Mouse (Mus musculus) heart, embryonic 11.5 days (tissue): Measurements from ENCODE around the gene Tab1. TPM values are rescaled to one million over a fixed set of nuclear protein-coding genes. Genes with fewer than 3 reads are reported as not detected.

ENCODE experiments used
- ATAC-seq: fragments of 200-750 bp; cut with Nextera tagmentation; replicated peaks from 2 replicates; pipeline ENCODE4 v1.8.0; 2017; ENCODE audit warnings: moderate library complexity; ENCODE audit not compliant: insufficient number of reproducible peaks, low FRiP score, low TSS enrichment
- H3K27ac ChIP-seq: fragments of 300-500 bp; sonication (generic); 2 replicates; pipeline ENCODE4 v1.5.1; 2014; ENCODE audit warnings: mild to moderate bottlenecking, low read depth, low read length
- H3K27me3 ChIP-seq: fragments of 300-500 bp; sonication (generic); 2 replicates; pipeline ENCODE4 v1.6.1; 2014; ENCODE audit warnings: mild to moderate bottlenecking, low read length, mixed read lengths; ENCODE audit not compliant: control insufficient read depth, insufficient read depth
- H3K36me3 ChIP-seq: fragments of 300-500 bp; sonication (generic); 2 replicates; pipeline ENCODE4 v1.6.1; 2014; ENCODE audit warnings: mild to moderate bottlenecking, low read length, moderate library complexity, mixed read lengths; ENCODE audit not compliant: control insufficient read depth, insufficient read depth
- H3K4me1 ChIP-seq: fragments of 300-500 bp; sonication (generic); 2 replicates; pipeline ENCODE4 v1.6.1; 2014; ENCODE audit warnings: low read length; ENCODE audit not compliant: control insufficient read depth, insufficient read depth
- H3K4me2 ChIP-seq: fragments of 300-500 bp; sonication (generic); 2 replicates; pipeline ENCODE4 v1.6.1; 2014; ENCODE audit warnings: mild to moderate bottlenecking, moderate library complexity
- H3K4me3 ChIP-seq: fragments of 300-500 bp; sonication (generic); 2 replicates; pipeline ENCODE4 v1.5.1; 2014; ENCODE audit warnings: low read depth, low read length
- H3K9ac ChIP-seq: fragments of 300-500 bp; sonication (generic); 2 replicates; pipeline ENCODE4 v1.6.1; 2014; ENCODE audit warnings: mild to moderate bottlenecking, low read depth, low read length, moderate library complexity
- H3K9me3 ChIP-seq: fragments of 300-500 bp; sonication (generic); replicated peaks from 2 replicates; pipeline ENCODE4 v1.6.1; 2016; ENCODE audit warnings: low read length; ENCODE audit not compliant: control insufficient read depth
- WGBS: fragments of 180-500 bp; shearing (Covaris S2); extraction: QIAGEN DNeasy Blood & Tissue Kit; methylation state at CpG from one replicate; pipeline ENCODE4 v1.1.7; 2014; ENCODE audit not compliant: insufficient replicate concordance; 5-methylcytosine and 5-hydroxymethylcytosine counted together
- polyA plus RNA-seq: library from polyadenylated mRNA; unstranded; fragments of >200 nt; fragmentation: Nextera tagmentation; extraction: Ambion mirVana; gene quantifications from 2 replicates; pipeline ENCODE4 v1.2.1, GENCODE M21; 2014

Gene Tab1
- polyA plus RNA-seq, 1 experiment from 2014 or later, result 18.8 TPM

GRCm38 (mm10) chr15:80099477-80099876 lies 33.5 kb upstream of the Tab1 start:
- ATAC-seq, result no peak
- 66% methylated on average over 3 of the region's 3 CpGs for WGBS
- no peak overlapping the region for H3K4me2 ChIP-seq

GRCm38 (mm10) chr15:80100196-80100595 lies 32.7 kb upstream of the Tab1 start:
- no peaks in the 10 kb centered on the region for H3K36me3 ChIP-seq
- no peak overlapping the region for H3K4me2 ChIP-seq
- no peak for ATAC-seq
- no peak overlapping the region for H3K27ac ChIP-seq
- H3K9ac ChIP-seq, result no peak overlapping the region
- peaks cover 5% of the 10 kb centered on the region for H3K27me3 ChIP-seq
- 73% methylated on average over 3 of the region's 3 CpGs for WGBS
- H3K4me1 ChIP-seq, result peaks cover 17% of the 10 kb centered on the region
- H3K9me3 ChIP-seq, result no peaks in the 10 kb centered on the region
- H3K4me3 ChIP-seq, result no peak overlapping the region

More at GRCm38 (mm10) chr15:80099477-80099876, 33.5 kb upstream of the Tab1 start:
- Histone ChIP-seq H3K4me1 (peaks cover 17% of the 10 kb centered on the region), H3K9me3 (no peaks in the 10 kb centered on the region), H3K27me3 (peaks cover 5% of the 10 kb centered on the region), H3K9ac (no peak overlapping the region), H3K4me3 (no peak overlapping the region), H3K27ac (no peak overlapping the region), H3K36me3 (no peaks in the 10 kb centered on the region)

- ATAC-seq, result no peak
- H3K4me2 ChIP-seq, result no peak overlapping the region
- no peak overlapping the region for H3K27ac ChIP-seq
- H3K36me3 ChIP-seq, result no peaks in the 10 kb centered on the region
- H3K4me1 ChIP-seq, result peaks cover 20% of the 10 kb centered on the region
- no peak overlapping the region for H3K4me3 ChIP-seq
- H3K27me3 ChIP-seq, result peaks cover 1% of the 10 kb centered on the region
- no peak overlapping the region for H3K9ac ChIP-seq
- 76% methylated on average over 10 of the region's 10 CpGs for WGBS
- no peaks in the 10 kb centered on the region for H3K9me3 ChIP-seq
Observed at GRCm38 (mm10) chr15:80100871-80101270, 32.1 kb upstream of the Tab1 start.

GRCm38 (mm10) chr15:80101503-80101902 lies 31.4 kb upstream of the Tab1 start:
- Histone ChIP-seq H3K4me1 (peaks cover 20% of the 10 kb centered on the region), H3K9ac (no peak overlapping the region), H3K36me3 (no peaks in the 10 kb centered on the region), H3K9me3 (no peaks in the 10 kb centered on the region), H3K4me3 (no peak overlapping the region), H3K4me2 (no peak overlapping the region), H3K27ac (no peak overlapping the region), H3K27me3 (no peaks in the 10 kb centered on the region; the same call in none of the 2 replicates)
- 70% methylated on average over 6 of the region's 6 CpGs for WGBS
- ATAC-seq, result no peak

DNA sequence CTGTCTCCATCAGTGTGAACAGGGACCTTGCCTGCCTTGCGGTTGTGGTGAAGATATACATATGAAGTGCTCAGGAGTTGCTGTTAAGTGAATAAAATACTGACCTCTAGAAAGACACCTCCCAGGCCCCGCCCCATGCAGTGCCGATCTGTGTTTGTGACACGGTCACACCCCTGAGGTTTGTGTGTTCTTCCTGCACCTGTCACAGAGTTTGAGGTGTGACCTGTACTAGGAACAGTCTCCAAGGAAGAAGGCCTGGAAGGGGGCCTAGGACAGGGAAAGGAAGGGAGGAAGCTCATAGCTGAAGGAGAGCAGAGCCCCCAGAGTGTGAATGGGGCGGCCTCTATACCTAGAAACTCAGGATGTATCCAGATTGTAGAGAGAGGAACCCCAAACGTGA lies 30.4 kb upstream of the Tab1 start:
- no peak for ATAC-seq
- H3K27ac ChIP-seq, result no peak overlapping the region
- H3K4me1 ChIP-seq, result peaks cover 16% of the 10 kb centered on the region
- H3K27me3 ChIP-seq, result no peaks in the 10 kb centered on the region; the same call in 1 of the 2 replicates
- H3K36me3 ChIP-seq, result no peaks in the 10 kb centered on the region
- 78% methylated on average over 6 of the region's 6 CpGs for WGBS
- H3K9me3 ChIP-seq, result no peaks in the 10 kb centered on the region
- no peak overlapping the region for H3K9ac ChIP-seq
- H3K4me2 ChIP-seq, result no peak overlapping the region
- H3K4me3 ChIP-seq, result no peak overlapping the region

GRCm38 (mm10) chr15:80105490-80106410 lies 27.2 kb upstream of the Tab1 start:
- Histone ChIP-seq H3K9me3 (no peaks in the 10 kb centered on the region), H3K4me2 (no peak overlapping the region), H3K36me3 (no peaks in the 10 kb centered on the region), H3K27me3 (no peaks in the 10 kb centered on the region), H3K9ac (no peak overlapping the region), H3K4me1 (peaks cover 4% of the 10 kb centered on the region; the same call in 1 of the 2 replicates), H3K4me3 (no peak overlapping the region), H3K27ac (0 out of 2 replicates have a peak overlapping the region, but pooled peaks have one; percentile 25)
- WGBS, result 54% methylated on average over 12 of the region's 12 CpGs
- no peak for ATAC-seq

DNA sequence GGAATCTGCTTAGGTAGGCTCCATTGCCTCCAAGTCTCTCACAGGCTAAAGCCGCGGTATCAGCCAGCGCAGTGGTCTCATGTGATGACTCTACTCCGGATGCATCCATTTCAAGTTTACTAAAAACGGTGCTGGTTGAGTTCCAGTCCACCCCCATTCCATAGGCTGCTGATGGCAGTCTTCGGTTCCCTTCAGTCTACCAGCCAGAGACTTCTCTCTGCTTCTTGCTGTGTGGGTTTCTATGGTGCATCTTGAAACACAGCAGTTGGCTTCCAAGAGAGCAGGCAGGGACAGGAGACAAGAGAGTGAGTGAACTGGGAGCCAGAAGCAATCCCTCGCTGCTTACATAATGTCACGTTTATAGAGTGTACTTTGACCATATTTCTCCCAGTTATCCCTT lies 25.8 kb upstream of the Tab1 start:
- H3K27me3 ChIP-seq, result no peaks in the 10 kb centered on the region
- WGBS, result 90% methylated on average over 8 of the region's 8 CpGs
- H3K4me2 ChIP-seq, result no peak overlapping the region
- no peak overlapping the region for H3K9ac ChIP-seq
- ATAC-seq, result no peak
- H3K4me3 ChIP-seq, result no peak overlapping the region
- H3K9me3 ChIP-seq, result no peaks in the 10 kb centered on the region
- H3K27ac ChIP-seq, result no peak overlapping the region
- no peaks in the 10 kb centered on the region for H3K36me3 ChIP-seq
- peaks cover 4% of the 10 kb centered on the region; the same call in 1 of the 2 replicates for H3K4me1 ChIP-seq

DNA sequence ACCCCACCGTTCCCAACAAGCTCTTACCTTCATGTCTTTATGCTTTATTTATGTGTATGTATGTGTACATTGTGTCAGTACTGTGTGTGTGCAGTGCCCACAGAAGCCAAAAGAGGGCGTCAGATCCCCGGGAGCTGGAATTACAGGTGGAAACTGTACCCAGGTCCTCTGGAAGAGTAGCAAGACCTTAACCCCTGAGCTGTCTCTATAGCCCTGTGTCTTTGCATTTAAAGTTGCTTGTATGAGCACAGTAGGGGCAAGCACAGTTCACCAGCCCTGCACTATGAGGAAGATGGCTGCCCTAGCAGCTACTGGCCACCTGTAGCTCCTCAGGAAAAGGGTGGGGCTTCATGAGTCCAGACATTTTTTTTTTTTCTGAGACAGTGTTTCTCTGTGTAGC lies 25.4 kb upstream of the Tab1 start:
- ATAC-seq, result no peak
- 81% methylated on average over 3 of the region's 3 CpGs for WGBS
- no peak overlapping the region for H3K27ac ChIP-seq
- H3K4me2 ChIP-seq, result no peak overlapping the region
- H3K9ac ChIP-seq, result no peak overlapping the region
- H3K4me3 ChIP-seq, result no peak overlapping the region
- no peaks in the 10 kb centered on the region for H3K36me3 ChIP-seq
- peaks cover 4% of the 10 kb centered on the region; the same call in 1 of the 2 replicates for H3K4me1 ChIP-seq
- no peaks in the 10 kb centered on the region for H3K27me3 ChIP-seq
- H3K9me3 ChIP-seq, result no peaks in the 10 kb centered on the region
